Mouse (Mus musculus) CH12F3 (cell line): ENCODE measurements around the gene Frat2.
"Not testable (repeated sequence)": the region's sequence is repeated elsewhere in the genome, so short reads cannot be mapped to it uniquely, and the experiment has no call there.

Experiments
- in situ Hi-C: fragments of 300-500 bp; cut with MboI; formaldehyde crosslinking; loops from 2 replicates; pipeline ENCODE4 v1.14.3; 2020; ENCODE audit warnings: low sequenced_read_pairs

Frat2 gene

DNA sequence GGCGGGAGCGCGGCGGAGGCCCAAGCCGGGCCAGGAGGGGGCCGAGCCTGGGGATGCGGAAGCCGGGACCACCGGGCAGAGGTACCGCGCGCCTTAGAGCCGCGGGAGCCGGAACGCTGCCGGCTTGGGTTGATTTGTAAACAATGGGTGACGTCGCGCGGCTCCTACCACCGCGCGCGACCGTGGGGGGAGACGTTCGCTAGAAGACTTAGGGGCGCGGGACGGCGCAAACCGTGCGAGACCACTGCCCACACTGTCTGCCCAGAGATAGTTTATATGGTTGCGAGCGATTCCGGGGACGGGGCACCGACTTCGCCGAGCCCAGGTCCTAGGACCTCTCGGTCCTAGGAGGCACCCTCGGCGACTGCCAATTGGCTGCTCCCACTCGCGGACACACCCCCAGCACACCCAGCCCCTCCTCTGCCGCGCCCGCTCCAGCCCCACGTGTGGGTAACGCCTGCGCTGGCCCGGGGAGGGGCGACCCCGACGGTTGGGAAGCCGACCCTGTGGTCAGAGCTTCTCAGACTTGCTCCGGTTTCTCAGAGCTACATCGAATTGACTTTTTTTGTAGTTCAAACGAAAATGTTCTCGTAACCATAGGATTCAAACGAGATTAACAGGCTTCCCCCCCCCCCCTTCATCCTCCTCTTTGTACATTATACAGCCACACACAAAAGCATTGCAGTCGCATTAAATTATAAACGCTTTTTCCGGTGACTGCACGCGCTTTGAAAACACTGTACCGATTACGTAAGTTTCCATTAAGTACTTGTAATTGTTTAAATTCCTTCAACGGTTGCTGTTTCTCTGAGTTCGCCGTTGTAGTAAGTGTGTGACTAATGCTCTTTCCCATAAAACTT is at the start of gene Frat2:
Frat2 (minus strand) TSS at position 141 of the 860 bp plus-strand sequence.
- in situ Hi-C loops, result no loop called here

- in situ Hi-C loops, result no loop called here
Observed at GRCm38 (mm10) chr19:41896319-41896711, 48.4 kb upstream of the Frat2 start.

GRCm38 (mm10) chr19:41895460-41896318 is 47.8 kb upstream of the Frat2 start, which contains the start of gene Rrp12:
Gene Rrp12, minus strand, starts transcription at chr19:41896173.
- in situ Hi-C loops, result no loop called here

DNA sequence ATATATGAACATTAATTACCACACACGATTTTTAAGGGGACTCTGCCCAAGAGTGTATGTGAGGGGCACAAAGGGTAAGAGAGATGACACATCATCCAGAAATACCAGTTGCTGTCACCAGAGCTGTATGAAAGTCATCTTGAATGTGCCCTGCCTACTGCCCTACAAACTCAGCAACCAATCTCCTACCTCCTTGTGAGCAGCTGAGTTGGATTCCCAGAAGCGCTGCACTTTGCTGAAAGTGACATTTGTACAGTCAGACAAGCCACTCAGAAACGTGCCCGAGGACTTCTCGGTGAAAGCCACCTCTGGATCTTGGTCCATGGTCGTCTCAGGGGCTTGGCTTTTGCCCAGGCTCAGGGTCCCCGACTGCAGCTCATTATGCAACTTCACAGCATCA is 47.0 kb upstream of the Frat2 start:
- in situ Hi-C loops, result no loop called here

DNA sequence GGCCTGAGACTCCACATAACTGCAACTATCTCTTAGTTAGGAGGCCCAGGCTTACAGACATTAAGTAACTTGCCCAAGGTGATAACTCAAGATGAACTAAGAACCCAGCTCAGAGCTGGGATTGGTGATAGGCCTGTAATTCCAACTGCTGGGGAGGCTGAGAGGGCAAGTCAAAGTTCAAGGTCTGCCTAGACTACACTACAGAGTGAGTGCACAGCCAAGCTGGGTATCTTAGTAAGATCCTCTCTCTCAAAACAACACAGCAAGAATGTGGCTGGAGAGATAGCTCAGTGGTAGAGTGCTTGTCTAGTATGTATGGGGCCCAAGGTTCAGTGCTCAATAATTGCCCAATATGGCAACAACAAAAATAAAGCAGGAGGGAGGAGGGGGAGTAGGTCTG is 40.3 kb upstream of the Frat2 start:
- in situ Hi-C loops, result no loop called here

GRCm38 (mm10) chr19:41883882-41884281 is 36.0 kb upstream of the Frat2 start:
- in situ Hi-C loops, result no loop called here

DNA sequence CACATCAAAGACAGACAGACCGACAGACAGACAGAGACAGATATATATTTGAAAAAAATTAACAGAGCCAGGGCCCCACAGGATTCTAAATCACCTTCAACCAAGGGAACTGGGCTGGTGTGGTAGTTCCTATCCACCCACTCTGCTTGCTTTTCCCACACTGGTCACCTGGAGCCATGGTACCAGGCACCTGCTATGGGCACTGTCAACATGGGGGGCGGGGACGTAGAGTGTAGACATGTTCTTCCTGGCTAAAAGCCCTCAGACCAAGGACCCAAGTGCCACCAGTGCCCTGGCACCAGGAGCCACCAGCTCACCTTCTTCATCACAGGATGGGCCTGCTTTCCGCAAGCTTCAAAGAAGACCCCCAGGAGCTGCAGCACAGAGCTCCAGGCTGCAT is 33.9 kb upstream of the Frat2 start:
- in situ Hi-C loops, result no loop called here

DNA sequence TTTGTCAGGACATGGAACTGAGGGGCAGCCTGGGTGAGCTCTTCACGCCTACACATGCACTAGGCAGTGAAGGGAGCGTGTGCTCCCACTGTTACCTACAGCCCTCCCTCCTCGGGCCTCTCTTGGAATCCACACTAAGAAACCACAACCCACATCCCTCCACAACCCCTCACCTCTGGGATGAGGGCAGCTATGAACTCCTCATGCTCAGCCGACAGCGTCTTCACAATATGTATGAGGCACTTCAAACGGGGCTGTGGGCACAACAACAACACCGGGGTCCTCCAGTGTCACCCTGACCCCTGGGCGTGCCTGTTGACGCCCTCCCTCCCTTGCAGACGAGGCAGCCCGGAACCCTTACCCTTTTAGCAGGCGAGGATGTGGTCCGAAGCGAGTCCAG is 26.4 kb upstream of the Frat2 start:
- in situ Hi-C loops, result no loop called here

DNA sequence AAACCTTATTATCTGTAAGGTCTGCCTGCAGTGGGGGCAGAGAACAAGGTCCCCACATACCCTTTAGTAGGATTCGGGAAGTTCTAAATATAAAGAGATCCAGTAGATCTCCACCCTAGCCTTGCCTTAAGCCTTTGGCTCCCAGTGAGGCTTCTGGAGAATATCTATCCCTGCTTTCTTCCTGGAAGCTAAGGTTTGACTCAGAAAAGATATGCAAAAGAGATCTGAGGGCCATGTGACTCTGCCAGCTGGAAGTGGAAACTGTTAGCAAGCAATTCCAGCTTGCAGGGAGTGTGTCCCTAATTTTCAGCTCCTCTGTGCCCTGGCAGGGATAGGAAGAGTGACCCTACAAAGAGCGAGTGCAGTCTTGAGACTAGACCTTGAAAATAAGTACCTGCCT is 24.4 kb upstream of the Frat2 start:
- in situ Hi-C loops, result no loop called here

DNA sequence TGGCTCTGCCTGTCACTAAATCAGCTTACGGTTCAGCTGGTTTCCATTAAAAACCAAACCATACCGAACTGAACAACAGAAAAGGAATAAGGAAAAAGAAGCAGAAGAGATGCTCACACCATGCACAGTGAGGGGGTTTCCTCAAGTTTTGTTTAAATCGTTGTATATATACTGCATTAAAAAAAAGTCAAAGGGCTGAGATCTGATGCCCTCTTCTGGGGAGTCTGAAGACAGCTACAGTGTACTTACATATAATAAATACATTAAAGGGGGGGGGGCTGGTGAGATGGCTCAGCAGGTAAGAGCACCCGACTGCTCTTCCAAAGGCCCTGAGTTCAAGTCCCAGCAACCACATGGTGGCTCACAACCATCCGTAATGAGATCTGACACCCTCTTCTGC is 22.0 kb upstream of the Frat2 start:
- in situ Hi-C loops, result not testable (repeated sequence)

- in situ Hi-C loops, result no loop called here
Observed at GRCm38 (mm10) chr19:41869296-41869695, 21.4 kb upstream of the Frat2 start.

DNA sequence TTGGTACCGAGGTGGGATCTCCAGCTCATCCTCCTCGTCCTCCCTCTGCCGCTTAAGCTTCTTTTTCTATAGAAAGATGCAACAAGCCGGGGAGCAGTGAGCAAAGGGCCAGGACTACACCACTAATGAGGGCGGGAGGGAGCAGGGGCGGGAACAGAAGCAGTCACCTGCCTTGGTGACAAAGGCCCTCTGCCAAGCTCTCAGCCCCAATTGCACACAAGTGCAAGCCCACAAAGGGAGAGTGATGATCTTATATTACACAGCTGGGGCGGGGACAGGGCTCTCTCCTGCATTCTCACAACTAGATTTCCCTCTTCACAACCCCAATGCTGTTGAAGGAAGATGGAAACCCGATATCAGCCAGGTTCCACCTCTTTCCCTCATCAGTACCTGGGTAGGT is 18.8 kb upstream of the Frat2 start:
- in situ Hi-C loops, result no loop called here

GRCm38 (mm10) chr19:41857816-41858310 is 9.9 kb upstream of the Frat2 start:
- in situ Hi-C loops, result no loop called here

- in situ Hi-C loops, result no loop called here
Observed at GRCm38 (mm10) chr19:41857086-41857762, 9.3 kb upstream of the Frat2 start.

DNA sequence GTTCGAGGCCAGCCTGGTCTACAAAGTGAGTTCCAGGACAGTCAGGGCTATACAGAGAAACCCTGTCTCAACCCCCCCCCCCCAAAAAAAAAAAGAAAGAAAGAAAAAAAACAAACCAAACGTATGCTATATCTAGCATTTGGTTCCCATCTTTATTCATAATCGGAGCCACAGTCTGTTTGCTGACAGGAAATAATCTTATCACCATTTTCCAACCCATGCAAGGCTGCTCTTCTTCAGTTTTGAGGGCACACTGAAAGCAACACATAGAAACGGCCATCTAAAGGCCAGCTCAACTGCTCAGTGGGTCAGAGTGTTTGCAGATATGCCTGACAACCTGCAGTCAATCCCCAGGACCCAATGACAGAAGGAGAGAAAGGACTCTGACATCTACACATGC is 4.5 kb upstream of the Frat2 start:
- in situ Hi-C loops, result no loop called here

DNA sequence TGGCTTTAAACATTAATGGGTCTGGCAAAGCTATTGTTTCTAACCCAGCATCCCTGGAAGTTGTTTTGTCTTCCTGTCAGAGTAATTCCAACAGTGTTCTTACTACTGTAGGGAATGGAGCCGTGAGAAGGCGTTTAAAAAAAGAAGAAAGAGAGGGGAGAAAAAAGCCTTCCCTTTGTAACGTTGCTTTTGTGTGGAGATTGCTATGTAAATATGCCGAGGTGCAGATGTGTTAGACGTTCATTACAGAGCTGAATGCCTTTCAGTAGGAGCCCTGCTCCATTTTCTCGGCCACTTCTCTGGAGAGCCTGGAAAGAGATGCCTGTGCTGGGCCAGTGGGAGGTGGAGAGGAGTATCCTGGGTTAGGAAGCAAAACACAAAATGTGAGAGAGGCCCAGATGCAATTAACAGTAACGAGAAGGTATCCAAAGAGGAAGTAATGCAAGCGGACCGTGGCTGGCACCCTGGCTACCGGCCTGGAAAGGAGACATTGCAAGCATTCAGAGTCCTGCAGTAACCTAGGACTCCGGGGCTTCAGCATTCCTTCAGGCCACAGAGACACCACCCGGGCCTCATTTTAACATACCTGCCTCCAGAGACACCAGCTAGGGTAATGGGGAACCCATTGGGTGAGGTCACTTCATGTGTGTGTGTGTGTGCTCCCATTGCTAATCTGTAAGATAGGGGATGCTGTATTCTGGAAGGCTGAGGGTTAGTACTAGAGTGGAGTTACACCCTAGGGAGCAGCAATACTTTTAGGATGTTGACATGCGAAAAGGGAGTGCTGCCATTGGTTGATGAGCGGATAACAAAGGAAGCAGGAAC is 3.0 kb upstream of the Frat2 start:
- in situ Hi-C loops, result no loop called here

GRCm38 (mm10) chr19:41850021-41850718 is 2.2 kb upstream of the Frat2 start:
- in situ Hi-C loops, result no loop called here

- in situ Hi-C loops, result not testable (repeated sequence)
Observed at GRCm38 (mm10) chr19:41847614-41847991, 329 bp downstream of the Frat2 start.

DNA sequence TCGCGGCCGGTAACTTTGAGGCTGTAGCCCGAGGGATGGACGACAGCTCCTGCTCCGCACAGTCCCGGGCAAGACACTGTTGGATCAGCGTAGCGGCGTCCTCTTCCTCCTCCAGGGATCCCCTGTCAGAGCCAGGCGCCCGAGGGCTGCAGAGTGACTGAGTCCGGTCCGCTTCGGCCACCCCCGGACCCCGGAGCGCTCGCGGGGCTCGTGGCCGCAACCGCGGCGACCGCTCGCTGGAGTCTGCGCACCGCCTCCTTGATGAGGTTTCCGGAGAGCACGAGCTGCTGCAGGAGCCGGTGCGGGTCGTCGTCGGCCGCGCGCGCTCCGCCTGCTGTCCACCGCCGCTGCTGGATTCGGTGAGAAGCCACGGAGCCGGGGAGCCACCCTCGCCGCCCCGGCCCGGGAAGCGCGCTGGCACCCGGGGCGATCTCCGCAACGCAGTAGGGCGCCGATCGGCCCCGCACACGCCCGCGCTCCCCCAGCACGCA is 796 bp downstream of the Frat2 start:
- in situ Hi-C loops, result no loop called here
